Mouse (Mus musculus) frontal cortex, postnatal 14 days (tissue): ENCODE measurements around the gene Lrtm1.

Experiments
- DNase-seq, 2 experiments: peaks; one replicate each; pipeline ENCODE4 v3.0.0; 2022; ENCODE audit warnings: low spot score in 2 of 2

The Lrtm1 gene

GRCm38 (mm10) chr14:29017883-29018282, at the start of gene Lrtm1:
Gene Lrtm1, plus strand, starts transcription at chr14:29018208.
- DNase-seq = no peak

- no peak for DNase-seq
These were observed 48.8 kb upstream of the Lrtm1 start for GRCm38 (mm10) chr14:28969247-28969646.

DNA sequence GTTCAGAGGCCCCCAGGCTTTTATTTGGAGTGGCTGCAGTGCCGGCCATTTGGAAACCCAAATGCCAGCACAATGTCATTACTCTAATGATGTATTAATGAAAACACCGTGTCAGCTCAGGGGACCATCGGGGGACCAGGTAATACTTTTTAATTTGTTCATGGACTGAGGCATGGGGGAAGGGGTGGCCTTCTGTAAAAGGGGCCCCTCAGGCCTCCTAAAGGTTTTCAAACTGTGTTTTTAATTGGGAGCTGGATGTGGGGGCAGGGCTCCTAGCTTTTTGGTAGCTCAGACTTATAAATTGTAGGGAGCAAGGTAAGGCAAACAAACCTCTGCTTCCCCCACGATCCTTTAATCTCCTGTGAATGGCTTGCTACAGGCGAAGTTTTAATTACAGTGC, 45.4 kb upstream of the Lrtm1 start:
- no peak for DNase-seq

DNA sequence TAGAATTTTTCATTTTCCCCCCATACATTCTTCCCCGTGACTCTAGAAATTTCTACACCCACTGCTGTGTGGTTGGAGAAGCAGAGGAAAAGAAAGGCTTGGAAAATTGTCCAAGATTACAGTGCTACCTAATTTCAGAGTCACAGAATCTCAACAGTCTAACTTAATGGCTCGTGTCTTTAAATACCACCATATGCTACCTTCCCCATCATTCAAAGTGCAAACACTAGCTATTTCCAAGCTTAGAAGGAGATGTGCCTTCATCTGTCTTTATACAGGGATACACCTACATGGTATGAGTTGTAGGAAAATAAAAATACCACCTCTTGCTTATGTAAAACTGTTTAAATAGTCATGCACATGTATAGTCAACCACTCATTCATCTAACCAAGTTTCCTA, 38.8 kb upstream of the Lrtm1 start:
- DNase-seq = no peak

GRCm38 (mm10) chr14:28980482-28980881, 37.5 kb upstream of the Lrtm1 start:
- DNase-seq = no peak

- no peak for DNase-seq
These were observed 33.7 kb upstream of the Lrtm1 start for GRCm38 (mm10) chr14:28984276-28984675.

- DNase-seq = no peak
These were observed 29.7 kb upstream of the Lrtm1 start for GRCm38 (mm10) chr14:28988211-28988900.

DNA sequence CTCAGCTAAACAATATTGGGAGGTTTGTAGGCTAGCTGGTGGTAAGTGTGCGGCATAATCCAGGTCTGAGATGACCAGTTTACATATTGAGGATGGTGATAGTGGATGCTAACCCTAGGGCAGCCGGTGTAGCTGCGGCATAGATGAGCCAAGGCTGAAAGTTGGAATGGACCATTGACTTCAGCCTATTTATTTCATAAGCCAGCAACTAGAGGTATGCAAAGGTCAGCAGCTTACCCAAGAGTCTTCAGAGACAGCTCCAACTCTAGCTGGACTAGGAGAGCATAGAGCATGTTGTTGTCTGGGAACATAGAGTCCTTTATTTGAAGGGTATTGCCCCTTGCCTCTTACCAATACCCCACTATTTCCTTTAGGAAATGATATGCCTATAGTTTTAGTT, 21.4 kb upstream of the Lrtm1 start:
- no peak for DNase-seq

- DNase-seq = no peak
These were observed 12.7 kb upstream of the Lrtm1 start for GRCm38 (mm10) chr14:29005228-29005840.

- DNase-seq = no peak
These were observed 8.4 kb upstream of the Lrtm1 start for GRCm38 (mm10) chr14:29009644-29010043.

GRCm38 (mm10) chr14:29013161-29013560, 4.8 kb upstream of the Lrtm1 start:
- DNase-seq = no peak

- DNase-seq = no peak
These were observed 3.3 kb upstream of the Lrtm1 start for GRCm38 (mm10) chr14:29014680-29015079.

GRCm38 (mm10) chr14:29015896-29016295, 2.1 kb upstream of the Lrtm1 start:
- no peak for DNase-seq

DNA sequence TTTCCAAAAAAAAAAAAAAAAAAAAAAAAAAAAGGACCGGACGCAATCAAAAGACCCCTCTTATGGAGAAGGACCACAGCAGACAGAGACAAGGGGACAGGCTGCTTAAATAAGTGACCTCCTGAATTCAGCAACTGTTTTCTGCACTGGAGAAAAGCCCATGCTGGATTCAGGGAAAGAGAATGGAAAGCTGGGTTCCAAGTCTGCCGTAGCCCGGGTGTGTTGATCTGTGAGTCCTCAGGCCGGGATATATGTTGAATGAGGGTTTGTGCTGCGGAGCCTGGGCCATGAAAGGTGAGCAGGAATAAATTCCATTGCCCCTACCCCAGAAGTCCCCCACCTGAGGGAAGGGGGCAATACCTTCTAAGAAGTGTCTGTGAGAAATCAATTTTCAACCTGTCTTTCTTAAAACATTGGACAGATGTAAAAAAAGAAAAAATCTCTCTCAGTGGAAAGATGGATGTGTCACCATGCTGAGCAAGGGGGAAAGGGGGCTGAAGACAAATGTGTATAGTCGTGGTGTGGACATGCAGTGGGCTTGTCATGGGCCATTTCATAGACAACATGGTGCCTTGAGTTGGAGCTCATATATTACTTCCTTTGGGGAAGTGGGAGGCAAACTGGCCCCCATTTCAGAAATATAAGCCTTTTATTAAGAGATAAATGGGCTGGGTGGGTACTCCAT, 450 bp downstream of the Lrtm1 start:
- DNase-seq = no peak

DNA sequence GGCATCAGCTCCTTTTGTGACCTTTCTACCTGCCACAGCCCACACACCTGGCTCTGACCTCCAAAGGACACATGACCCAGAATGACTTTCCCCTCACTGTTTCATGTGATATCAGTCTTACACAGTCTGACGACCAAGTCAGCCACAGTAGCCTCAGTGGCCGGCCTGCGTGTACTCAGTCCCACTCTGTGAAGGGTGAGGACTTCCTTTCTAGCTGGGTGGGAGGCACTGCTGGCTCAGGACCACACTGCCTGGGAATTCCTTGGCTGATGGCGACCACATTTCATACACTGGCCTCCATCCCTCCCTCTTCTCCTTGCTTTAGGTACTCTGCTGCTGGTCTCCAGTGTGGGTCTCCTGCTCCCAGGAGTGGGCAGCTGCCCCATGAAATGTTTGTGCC, 3.3 kb downstream of the Lrtm1 start:
- DNase-seq = no peak

DNA sequence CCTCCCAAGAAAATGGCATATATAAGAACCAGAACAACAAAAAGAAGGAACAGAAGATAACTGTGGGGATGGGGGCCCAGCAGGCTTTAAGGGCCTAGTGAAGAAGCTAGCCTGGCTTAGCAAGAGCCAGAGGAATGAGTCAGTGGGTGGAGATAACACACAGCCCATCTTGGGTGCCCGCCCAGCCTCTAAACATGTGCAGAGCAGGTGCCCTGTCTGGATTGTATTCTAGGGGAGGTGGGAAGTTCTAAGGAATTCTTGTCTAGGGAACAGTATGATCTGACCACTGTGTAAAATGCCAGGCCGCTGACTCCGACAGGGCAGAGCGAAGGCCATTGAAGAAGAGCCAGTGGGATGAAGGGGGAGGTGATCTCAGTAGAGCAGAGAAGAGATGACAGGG, 5.2 kb downstream of the Lrtm1 start:
- DNase-seq = no peak

- DNase-seq = no peak
These were observed 7.3 kb downstream of the Lrtm1 start for GRCm38 (mm10) chr14:29025335-29025734.

GRCm38 (mm10) chr14:29027276-29027675, 9.3 kb downstream of the Lrtm1 start:
- no peak for DNase-seq

DNA sequence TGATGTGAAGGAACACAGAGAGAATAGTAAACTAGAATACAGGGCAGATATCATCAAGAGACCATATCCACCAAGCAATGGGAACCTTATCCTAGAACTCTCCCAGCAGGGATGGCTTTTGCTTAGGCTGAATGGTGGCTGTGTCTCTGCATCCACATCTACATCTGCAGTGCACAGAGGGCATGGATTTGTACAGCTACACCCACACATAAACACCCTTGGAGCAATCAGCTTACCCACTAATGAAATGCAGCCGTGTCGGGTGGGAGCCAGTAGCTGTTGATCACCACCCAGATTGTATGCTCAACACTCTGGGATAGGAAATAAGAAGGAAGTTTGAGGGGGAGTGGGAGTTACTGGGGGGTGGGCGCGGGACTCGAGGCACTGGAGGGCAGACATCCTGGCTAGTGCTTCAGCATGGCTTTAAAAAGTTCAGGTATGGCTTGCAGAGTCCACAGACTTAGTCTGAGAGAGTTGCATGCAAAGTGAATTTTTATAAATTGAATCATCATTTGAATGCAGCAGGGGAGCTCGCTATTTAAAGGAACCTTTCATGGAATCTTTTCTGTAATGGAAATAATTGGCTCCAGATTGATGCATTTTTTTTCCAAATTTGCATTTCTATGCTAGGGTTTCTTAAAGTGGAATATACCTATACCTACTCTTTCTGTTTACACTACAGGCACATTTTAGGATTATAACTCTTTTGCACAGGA, 10.5 kb downstream of the Lrtm1 start:
- no peak for DNase-seq

- no peak for DNase-seq
These were observed 11.1 kb downstream of the Lrtm1 start for GRCm38 (mm10) chr14:29029107-29029469.

GRCm38 (mm10) chr14:29029896-29030420, 11.9 kb downstream of the Lrtm1 start:
- no peak for DNase-seq

GRCm38 (mm10) chr14:29030519-29030918, 12.5 kb downstream of the Lrtm1 start:
- DNase-seq = no peak
